Mouse (Mus musculus): Measurements from ENCODE around the gene Dnm1. TPM values are rescaled to one million over a fixed set of nuclear protein-coding genes. Genes with fewer than 3 reads are reported as not detected.
"Not testable (repeated sequence)": the region's sequence is repeated elsewhere in the genome, so short reads cannot be mapped to it uniquely, and the experiment has no call there.

Dnm1 gene
- total RNA-seq, 2 experiments from 2014 or later = 3.5 to 5.3 TPM

- DNase-seq (ENCODE audit: low spot score) = not testable (repeated sequence)
These were observed 9.1 kb upstream of the Dnm1 start for GRCm38 (mm10) chr2:32362274-32362673.

GRCm38 (mm10) chr2:32361437-32361836, 8.3 kb upstream of the Dnm1 start:
- DNase-seq (ENCODE audit: low spot score) = peak; percentile 75

- DNase-seq (ENCODE audit: low spot score) = peak; percentile 84
These were observed 7.6 kb upstream of the Dnm1 start for GRCm38 (mm10) chr2:32360741-32361140.

- no peak for DNase-seq (ENCODE audit: low spot score)
These were observed 5.2 kb upstream of the Dnm1 start for GRCm38 (mm10) chr2:32358381-32358780.

- no peak for DNase-seq (ENCODE audit: low spot score)
These were observed 4.6 kb upstream of the Dnm1 start for GRCm38 (mm10) chr2:32357710-32358109.

- peak; percentile 70 for DNase-seq (ENCODE audit: low spot score)
These were observed 3.1 kb upstream of the Dnm1 start for GRCm38 (mm10) chr2:32356216-32356615.

GRCm38 (mm10) chr2:32354336-32354895, 1.3 kb upstream of the Dnm1 start:
- DNase-seq (ENCODE audit: low spot score) = no peak

GRCm38 (mm10) chr2:32353836-32354235, 698 bp upstream of the Dnm1 start:
- DNase-seq (ENCODE audit: low spot score) = no peak

GRCm38 (mm10) chr2:32352151-32353006, 759 bp downstream of the Dnm1 start, which contains the start of gene Ciz1:
TSS of gene Ciz1 (plus strand) at chr2:32352327.
- DNase-seq (ENCODE audit: low spot score) = no peak

- no peak for DNase-seq (ENCODE audit: low spot score)
These were observed 1.6 kb downstream of the Dnm1 start for GRCm38 (mm10) chr2:32351471-32351961.

GRCm38 (mm10) chr2:32350471-32351051, 2.6 kb downstream of the Dnm1 start:
- no peak for DNase-seq (ENCODE audit: low spot score)

GRCm38 (mm10) chr2:32349625-32350255, 3.4 kb downstream of the Dnm1 start:
- DNase-seq (ENCODE audit: low spot score) = no peak

GRCm38 (mm10) chr2:32348311-32348710, 4.8 kb downstream of the Dnm1 start:
- DNase-seq (ENCODE audit: low spot score) = no peak

GRCm38 (mm10) chr2:32347019-32347418, 6.1 kb downstream of the Dnm1 start:
- no peak for DNase-seq (ENCODE audit: low spot score)

- no peak for DNase-seq (ENCODE audit: low spot score)
These were observed 8.4 kb downstream of the Dnm1 start for GRCm38 (mm10) chr2:32344598-32345321.

- no peak for DNase-seq (ENCODE audit: low spot score)
These were observed 9.1 kb downstream of the Dnm1 start for GRCm38 (mm10) chr2:32344056-32344455.

GRCm38 (mm10) chr2:32343351-32343671, 9.8 kb downstream of the Dnm1 start:
- no peak for DNase-seq (ENCODE audit: low spot score)

- DNase-seq (ENCODE audit: low spot score) = peak; percentile 76
These were observed 10.4 kb downstream of the Dnm1 start for GRCm38 (mm10) chr2:32342539-32343350.

GRCm38 (mm10) chr2:32342039-32342438, 11.1 kb downstream of the Dnm1 start:
- no peak for DNase-seq (ENCODE audit: low spot score)

GRCm38 (mm10) chr2:32341634-32341939, 11.6 kb downstream of the Dnm1 start:
- DNase-seq (ENCODE audit: low spot score) = no peak
